Mouse (Mus musculus) urinary bladder, adult 2 months (tissue): Measurements from ENCODE around the gene Gstm3. TPM values are rescaled to one million over a fixed set of nuclear protein-coding genes. Genes with fewer than 3 reads are reported as not detected.
"Not testable (repeated sequence)": the region's sequence is repeated elsewhere in the genome, so short reads cannot be mapped to it uniquely, and the experiment has no call there.

ENCODE experiments used
- DNase-seq: peaks from one replicate; pipeline ENCODE4 v3.0.0; 2022; ENCODE audit warnings: low spot score
- polyA plus RNA-seq: library from polyadenylated mRNA; depleted of rRNA; stranded (reverse); fragments of >200 nt; gene quantifications from 2 replicates; pipeline ENCODE4 v1.2.3, GENCODE M21; 2012; rRNA removed

The Gstm3 gene
- polyA plus RNA-seq, result 0.45 and 0.75 TPM in 2 replicates

DNA sequence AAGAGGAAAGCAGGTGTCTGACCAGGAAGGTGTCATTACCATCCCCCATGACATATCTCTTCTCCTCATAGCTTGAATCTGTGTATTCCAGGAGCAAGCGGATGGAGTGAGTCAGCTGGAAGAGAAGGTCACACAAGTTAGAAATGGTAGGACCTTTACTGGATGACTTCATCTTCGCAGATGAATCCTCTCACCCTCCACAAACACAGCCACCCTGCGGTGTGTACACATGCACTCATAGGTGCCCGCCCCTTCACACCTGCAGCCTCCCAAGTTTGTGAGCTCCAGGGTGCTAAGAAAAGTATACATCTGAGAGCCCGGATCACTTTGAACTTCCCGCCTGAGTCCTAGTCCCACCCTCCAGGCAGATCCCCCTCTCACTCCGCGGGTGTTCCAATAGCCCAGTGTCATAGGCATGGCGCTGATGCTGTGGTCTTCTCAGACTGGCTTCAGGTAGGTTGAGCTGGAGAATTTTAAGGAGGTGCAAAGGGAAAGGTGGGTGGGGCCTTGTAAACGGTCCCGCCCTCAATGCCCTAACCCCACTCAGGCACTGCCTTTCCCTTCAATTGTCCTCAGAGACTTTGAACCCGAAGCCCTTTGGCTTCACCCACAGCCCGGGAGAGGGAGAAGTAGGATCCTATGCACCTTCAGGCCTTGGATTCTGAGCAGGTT lies at the start of gene Gstm3:
Gene Gstm3 (minus strand): TSS at position 560 of the 672 bp plus-strand sequence.
- no peak for DNase-seq

DNA sequence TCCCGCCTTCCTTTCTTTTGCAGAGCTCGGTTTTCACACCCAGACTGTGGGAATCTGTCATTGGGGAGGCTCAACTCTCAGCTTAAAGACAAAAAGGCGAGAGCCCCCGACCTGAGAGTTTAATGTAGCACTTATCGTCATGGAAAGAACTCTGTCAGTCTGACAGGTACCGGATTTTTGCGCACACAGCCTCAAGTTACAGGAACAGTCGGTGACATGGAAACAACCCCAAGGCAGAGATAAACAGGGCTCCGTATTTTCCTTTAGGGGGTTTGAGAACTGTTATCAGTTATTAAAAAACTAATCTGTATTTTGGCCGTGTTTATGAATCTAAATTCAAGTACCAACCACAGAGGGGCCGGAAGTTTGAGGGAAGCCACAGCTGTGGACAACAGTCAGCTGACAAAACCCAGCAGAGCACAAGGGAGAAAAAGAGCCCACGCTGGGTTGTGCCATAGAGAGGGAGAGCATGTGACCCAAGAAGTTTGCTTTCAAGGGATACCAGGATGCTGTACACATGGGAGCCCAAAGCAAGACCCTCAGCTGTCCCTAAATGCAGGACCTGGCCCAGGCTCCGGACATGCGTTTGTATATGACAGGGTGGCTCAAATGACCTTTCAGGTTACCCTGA lies 49.2 kb upstream of the Gstm3 start:
- peak; percentile 20 for DNase-seq

DNA sequence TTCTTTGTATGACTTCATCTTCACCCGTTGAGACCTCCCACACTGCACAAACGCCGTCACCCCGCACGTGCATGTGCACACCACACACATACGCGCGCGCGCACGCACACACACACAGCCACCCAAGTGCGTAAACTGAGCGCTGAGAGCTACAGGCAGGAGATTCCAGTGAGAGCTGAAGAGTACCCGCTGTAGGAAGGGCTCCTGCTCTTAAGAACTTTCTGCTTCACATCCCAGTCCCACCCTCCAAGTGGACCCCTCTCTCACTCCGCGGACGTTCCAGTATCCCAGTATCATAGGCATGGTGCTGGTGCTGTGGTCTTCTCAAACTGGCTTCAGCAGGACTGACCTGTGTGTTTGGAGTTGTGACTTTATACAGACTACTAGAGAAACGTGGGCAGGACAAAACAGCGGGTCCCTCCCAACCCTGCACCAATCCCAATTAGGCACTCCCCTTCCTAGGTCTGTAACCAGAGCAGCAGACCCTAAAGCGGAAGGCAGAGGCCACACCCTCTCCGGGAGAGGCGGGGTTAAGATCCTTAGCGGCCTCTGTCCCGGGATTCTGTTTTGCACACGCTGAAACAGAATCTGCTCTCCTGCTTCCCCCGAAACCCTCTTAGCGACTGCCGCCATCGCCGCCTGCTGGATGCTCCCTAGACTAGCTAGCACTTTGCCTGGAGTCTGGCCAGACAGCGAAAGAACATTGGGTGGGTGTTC lies 48.5 kb upstream of the Gstm3 start, which contains the start of gene Gstm1:
Gene Gstm1 (minus strand): TSS at position 501 of the 717 bp plus-strand sequence.
- peak; percentile 85 for DNase-seq

DNA sequence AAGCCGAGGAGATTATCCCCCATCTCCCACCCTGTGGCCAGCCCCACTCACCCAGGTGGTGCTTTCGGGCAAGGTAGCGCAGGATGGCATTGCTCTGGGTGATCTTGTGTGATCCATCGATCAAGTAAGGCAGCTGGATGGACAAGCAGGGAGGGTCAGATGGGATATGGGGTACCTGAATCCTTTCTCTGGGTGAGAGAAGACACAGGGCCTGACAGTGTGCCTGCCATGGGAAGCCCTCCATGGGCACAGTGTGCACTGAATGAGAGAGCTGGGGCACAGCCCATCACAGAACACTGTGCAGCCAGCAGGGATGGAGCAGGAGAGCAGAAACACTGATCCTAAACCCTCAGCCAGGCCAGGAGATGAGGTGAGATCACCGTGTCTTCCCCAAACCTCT lies 47.4 kb upstream of the Gstm3 start:
- DNase-seq, result not testable (repeated sequence)

DNA sequence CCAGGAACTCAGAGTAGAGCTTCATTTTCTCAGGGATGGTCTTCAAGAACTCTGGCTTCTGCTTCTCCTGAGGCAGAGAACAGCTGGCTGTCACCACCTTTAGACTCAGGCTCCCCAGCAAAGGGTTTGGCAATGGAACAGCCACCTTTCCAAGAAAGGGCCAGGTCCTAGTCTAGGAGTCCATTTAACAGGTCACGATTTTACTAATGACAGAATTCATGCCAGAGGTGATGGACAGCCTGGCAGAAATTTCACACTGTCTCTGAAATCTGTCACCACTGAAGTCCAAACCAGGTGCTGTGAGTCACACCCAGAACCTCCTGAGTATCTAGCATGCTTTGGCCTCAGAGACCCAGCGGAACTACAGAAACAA lies 45.9 kb upstream of the Gstm3 start:
- DNase-seq, result no peak

DNA sequence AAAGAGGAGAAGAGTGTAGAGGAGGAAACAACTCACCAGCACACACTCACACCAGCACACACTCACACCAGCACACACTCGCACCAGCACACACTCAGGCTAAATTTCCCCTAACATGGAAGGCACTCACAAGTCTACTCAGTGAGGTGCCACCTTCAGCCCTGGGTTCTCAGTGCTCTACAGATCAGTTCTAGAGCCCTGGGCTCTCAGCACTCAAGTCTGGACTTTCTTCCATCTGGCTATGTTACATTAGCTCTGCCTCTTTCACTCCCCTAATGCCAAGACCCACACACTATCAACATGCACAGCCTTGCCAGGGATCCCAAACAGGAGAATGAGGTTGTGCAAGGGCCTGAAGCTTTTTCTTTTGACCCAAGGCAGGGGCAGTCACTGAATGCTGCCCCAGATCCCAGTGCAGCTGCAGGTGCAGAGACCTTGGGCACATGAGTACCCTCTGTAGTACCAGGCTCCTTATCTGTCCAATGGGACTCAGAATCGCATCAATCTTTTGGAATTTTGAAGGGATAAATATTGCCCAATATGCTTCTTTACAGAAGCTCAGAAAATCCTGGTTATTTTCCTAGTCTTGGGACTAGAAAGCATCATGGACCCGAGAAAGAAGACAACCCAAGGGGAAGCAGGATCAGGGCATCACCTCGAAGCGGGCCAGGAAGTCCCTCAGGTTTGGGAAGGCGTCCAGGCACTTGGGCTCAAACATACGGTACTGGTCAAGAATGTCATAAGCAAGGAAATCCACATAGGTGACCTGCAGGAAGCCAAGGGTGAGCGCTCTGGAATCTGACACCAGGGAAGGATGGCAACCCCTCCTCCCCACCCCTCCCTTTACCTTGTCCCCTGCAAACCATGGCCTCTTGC lies 45.3 kb upstream of the Gstm3 start:
- no peak for DNase-seq

DNA sequence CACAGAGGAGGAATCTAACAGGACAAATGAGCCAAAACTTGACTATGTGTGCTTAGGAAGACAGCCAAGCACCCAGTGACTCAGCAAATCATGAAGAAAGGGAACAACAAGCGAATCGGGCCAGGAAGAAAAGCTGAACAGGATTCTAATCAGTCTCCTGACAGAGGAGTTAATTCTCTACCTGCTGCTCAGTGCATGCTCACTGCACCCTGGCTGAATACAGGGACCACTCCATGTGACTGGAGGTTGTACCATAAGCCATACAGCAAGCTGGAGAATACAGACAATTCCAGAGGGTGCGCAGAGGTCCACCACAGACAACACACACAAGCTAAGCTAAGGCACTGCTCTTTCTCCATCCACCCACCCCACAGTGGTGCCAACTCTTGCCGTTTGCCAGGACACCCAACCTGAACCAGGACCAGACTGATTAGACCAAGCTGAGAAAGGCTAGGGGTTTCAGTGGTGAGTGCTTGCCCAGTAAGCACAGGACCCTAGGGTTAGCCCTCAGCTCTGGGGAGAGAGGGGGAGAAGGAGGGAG lies 44.3 kb upstream of the Gstm3 start:
- no peak for DNase-seq

DNA sequence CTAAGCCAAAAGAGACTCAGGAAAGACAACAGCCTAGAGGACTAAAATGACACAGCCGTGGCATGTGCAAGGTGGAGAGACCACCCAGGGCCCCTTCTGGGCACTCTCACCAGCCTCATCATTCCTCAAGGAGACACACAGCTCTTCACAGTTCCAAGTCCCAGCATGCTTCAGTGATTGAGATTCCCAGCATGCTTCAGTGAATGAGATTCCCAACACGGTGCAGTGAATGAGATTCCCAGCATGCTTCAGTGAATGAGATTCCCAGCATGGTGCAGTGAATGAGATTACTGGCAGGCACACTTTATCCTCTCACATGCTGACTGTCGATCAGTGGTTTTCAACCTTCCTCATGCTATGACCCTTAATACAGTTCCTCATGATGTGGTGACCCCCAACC lies 42.5 kb upstream of the Gstm3 start:
- peak; percentile 34 for DNase-seq

DNA sequence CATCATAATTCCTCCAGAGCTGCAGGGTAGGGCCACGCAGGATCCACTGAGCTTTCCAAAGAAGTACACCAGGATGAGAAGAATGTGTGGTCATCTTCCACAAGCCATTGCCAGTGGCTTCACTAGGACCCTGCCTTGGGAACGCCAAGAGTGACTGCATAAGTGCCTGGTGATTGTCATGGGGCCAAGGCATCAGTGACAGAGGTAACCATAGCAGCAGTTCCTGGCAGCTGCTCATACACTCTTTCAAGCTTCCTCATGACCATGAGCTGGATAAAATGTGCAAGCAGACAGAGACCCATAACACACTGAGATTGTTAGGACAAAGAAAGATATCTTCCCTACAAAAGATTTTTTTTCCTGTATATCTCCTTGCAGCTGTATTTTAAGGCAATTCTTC lies 41.2 kb upstream of the Gstm3 start:
- peak; percentile 23 for DNase-seq

DNA sequence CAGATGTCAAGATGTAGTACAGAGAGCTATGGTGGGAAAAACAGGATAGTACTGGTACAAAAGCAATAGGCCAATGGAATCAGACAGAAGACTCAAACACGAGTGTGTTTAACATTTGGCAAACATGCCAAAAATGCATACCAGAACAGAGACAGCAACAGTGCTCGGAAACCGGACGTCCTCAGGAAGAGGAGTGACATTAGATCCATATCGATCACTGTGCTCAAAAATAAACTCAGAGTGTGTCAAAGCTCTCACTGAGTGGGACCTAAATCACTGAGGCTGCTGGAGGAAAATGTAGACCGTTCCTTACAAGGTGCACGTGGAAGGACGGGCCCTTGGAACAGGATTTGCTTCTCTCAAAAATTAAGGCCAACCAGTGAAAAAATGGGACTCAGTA lies 32.9 kb upstream of the Gstm3 start:
- no peak for DNase-seq

DNA sequence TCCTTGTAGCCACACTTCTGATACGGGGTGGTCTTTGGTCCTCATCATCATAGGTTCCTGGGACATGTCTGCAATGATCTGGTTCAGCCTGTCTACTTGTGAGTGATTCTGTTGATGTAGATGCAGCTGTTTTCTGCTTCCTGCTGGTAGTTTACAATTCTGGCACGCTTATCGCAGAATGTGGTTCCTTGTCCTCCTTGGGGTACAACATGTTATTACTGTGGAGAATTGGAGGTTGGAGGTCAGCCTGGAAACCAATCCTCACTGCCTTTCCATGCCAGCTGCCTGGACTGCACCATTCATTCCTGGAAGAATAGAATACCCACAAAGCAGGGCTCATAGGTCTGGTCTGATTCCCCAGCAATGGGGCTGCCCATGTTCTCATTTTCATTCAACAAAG lies 30.4 kb upstream of the Gstm3 start:
- no peak for DNase-seq

DNA sequence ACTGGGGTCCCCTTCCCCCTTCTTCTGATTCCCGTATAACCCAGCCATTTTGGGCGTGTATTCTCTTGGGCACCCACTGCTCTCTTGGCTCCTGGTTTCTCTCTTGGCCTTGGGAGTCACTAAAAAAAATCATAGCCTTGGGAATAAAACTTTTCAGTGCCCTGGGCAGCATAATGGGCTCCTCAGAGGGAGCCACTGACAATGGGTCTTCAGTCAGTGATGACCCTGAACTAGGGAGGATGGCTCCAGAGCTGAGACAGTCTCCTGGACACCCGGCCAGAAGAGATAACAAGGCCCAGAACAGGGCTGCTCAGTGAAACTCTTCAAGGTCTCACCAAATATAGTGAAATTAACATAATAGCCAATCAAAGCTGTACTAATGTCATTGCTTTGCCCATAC lies 29.5 kb upstream of the Gstm3 start:
- DNase-seq, result peak; percentile 3

DNA sequence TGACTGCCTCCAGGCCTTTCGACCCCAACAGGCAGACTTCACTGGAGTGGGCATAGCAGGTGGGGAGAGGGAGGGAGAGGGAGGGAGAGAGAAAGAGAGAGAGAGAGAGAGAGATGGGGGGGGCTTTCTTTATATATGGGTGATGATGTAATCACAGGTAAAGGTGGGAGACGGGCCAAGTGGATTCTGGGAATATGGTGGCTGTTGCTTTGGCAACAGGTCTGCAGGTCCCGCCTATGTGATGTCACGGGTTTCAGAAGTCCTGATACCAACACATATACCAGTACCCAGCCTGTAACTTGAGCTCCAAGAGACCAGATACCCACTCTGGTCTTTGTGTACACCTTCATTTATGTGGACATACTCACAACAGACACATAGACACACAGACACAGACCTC lies 27.5 kb upstream of the Gstm3 start:
- no peak for DNase-seq

DNA sequence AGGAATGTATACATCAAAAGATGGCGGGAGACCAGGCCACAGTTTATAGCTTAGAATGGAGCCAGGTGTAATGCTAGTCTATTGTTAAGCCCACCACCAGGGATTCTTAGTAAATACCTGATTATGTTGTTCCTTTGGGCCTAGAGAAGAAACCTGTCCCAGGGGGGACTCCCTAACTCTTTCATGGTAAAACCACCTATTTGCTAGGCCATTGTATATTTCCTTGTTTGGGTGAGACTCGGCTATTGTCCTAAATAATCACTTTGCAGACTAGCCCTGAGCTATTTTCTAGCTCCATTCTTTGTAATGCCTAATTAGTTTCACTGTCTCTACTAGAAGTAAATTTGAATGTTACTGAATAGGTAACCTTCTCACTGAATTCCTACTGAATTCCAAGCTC lies 26.9 kb upstream of the Gstm3 start:
- DNase-seq, result not testable (repeated sequence)

DNA sequence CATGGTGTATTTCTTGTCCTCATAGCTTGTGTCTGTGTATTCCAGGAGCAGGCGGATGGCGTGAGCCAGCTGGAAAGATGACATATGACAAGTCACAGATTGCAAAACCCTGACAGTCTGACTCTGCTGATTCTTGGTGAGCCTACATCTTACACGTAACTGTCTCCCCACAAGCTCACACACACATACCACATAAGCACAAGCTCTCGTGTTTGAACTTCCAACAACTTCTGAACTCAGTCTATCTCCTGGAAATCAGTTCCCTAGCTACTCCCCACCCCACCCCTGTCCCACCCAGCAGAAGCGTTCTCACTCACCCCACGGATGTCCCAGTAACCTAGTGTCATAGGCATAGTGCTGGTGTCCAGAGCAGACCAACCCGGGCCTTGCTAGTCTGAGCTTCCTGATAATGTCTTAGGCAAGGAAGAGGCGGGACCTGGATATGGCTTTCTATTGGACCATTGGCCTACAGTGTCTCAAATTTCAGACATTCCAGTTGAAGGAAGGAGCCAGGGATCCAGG lies 17.0 kb upstream of the Gstm3 start, which contains the start of gene Gstm2:
Gene Gstm2 (minus strand): TSS at position 413 of the 522 bp plus-strand sequence.
- DNase-seq, result no peak

DNA sequence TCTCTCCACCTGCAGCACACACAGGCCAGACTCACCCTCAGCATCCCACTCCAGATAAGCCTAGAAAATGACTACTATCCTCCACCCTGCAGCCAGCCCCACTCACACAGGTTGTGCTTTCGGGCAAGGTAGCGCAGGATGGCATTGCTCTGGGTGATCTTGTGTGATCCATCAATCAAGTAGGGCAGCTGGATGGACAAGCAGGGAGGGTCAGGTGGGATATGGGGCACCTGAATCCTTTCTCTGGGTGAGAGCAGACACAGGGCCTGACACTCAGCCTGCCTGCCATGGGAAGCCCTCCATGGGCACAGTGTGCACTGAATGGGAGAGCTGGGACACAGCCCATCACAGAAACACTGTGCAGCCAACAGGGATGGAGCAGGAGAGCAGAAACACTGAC lies 16.1 kb upstream of the Gstm3 start:
- DNase-seq, result not testable (repeated sequence)

DNA sequence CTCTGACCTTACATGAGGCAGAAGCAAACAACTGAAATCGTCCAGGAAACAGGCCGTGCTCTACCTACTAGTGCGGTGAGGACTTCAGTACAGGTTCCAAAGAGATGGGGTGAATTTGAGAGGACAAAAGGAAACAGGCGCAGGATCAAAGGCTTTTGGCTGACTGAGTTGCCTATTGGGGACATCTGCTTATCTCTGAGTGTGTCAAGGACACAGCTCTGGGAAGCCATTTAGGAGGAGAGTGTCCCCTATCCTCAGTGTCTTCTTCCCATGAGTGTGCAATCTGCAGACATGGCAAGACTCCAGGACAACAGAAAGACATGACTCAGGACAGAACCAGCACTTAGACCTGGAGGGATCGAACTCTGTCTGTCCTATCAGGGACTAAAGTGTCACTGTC lies 15.4 kb upstream of the Gstm3 start:
- no peak for DNase-seq

DNA sequence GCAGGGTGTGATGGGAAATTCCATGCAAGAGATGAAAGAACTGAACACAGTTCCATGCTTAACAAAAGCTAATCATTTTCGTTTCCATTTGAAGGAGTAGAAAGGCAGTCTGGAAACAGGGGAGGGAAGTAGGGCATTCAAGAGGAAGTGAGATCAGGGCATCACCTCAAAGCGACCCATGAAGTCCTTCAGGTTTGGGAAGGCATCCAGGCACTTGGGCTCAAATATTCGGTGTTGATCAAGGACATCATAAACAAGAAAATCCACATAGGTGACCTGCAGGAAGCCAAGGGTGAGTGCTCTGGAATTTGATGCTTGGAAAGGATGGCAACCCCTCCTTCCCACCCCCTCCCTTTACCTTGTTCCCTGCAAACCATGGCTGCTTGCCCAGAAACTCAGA lies 14.7 kb upstream of the Gstm3 start:
- DNase-seq, result no peak

DNA sequence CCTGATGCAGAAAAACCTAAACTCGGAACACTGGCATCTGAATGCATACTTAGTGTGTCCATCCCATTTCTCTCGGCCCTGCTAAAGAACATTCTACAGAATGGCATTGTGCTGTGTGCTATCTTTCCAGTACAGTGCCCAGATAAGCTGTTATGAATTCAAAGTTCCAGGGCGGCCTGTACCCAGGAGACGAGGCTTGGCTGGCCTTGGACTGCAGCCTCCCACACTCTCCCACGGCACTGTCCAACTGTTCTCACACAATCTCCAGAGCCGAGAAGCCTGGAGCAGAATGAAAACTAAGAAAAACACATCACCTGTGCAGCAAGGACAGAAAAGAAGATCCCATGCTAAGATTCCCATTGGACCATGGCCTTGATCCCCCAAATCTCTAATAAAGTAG lies 13.6 kb upstream of the Gstm3 start:
- DNase-seq, result no peak

DNA sequence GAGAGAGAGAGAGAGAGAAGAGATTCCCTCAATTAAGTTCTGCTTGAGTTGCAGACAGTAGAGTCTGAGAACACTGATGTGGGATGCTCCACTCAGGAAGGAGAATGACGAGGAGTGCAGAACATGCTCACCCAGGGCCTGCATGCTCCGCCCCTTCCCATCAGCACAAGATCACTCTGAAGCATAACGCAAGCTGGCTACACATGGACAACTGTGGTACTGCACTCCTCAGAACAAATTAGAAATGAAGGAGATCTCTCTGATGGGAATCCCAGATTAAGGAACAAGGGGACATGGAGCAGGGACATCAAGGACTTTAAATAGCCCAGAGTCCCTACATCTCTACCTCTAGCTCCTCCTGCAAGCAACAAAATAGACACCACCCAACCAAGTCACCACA lies 12.2 kb upstream of the Gstm3 start:
- DNase-seq, result no peak

DNA sequence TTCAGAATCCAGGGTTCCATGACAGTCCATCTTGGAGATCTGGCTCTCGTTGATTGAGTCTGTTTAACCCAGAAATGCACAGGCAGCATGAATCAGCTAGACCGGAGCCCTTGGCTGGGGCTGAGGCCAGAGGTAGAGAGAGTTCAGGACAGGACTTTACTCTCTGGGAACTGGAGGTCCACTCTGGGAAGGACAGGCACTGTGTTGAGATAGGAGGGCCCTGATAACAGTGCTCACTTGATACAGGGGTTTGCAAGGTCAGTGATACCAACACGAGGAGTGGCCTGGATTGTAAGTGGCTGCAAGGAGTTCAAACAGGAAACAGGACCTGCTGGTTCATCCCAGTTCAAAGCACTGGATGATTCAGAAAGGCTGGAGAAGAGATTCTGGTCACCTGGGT lies 8.6 kb upstream of the Gstm3 start:
- peak; percentile 7 for DNase-seq
